Mouse (Mus musculus): ENCODE results near the gene Tmeff1.

DNA sequence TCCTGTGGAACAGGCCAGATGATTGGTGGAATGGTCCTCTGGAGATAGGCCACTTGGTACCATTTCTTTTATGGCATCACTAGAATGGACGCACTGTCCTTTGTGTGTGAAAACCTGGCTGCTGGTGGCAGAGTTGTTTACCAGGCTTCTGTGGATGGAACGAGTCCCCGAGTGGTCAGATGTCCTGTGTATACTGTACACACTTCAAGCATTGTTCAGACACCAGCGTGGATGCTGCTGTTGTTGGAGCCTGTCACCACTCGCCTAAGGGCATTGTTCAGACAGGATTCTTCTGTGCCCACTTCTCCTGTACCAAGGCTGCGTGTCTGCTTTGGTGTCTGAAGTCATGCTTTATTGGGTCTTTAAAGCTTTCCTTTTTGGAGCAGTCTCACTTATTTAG is 58.8 kb downstream of the Tmeff1 start:
- TF ChIP-seq POLR2A (IDR thresholded peaks at IDR 0.05; ENCODE audit: insufficient read depth, low read depth, low read length): no peak
- TF ChIP-seq CTCF (IDR thresholded peaks at IDR 0.05): no peak
- TF ChIP-seq EP300 (IDR thresholded peaks at IDR 0.05; ENCODE audit: insufficient read depth, low read depth, low read length): no peak

Measured in heart, adult 2 months (tissue).